Mouse (Mus musculus): Measurements from ENCODE around the gene Sim1. TPM values are rescaled to one million over a fixed set of nuclear protein-coding genes. Genes with fewer than 3 reads are reported as not detected.
A peak's percentile ranks its signal among the peaks of the same experiment; 100 is the strongest.

Gene Sim1
- polyA plus RNA-seq, 2 experiments: 0.58 to 0.69 TPM

GRCm38 (mm10) chr10:50898621-50899020 lies 4.1 kb downstream of the Sim1 start:
- H3K9ac ChIP-seq (ENCODE audit: low read depth, low read length, severe bottlenecking): no peak overlapping the region
- H3K4me3 ChIP-seq (replicated peaks; ENCODE audit: low read length): no peak overlapping the region
- no peaks in the 10 kb centered on the region for H3K9me3 ChIP-seq (ENCODE audit: control insufficient read depth, low read length)
- H3K36me3 ChIP-seq (ENCODE audit: control insufficient read depth, insufficient read depth, low read length): no peaks in the 10 kb centered on the region
- 0 out of 2 replicates have a peak, but pooled peaks cover 3% of the 10 kb centered on the region for H3K4me1 ChIP-seq (ENCODE audit: control insufficient read depth, insufficient read depth, low read length)
- H3K4me2 ChIP-seq (replicated peaks; ENCODE audit: low read depth, low read length, severe bottlenecking): no peak overlapping the region
- H3K27ac ChIP-seq (replicated peaks; ENCODE audit: low read depth, low read length): no peak overlapping the region
- TF ChIP-seq POLR2A (IDR thresholded peaks at IDR 0.05; ENCODE audit: borderline replicate concordance, extremely low read depth, insufficient read depth, insufficient read length): no peak
- DNase-seq (ENCODE audit: low spot score) (no peak), ATAC-seq (ENCODE audit: low FRiP score, low read depth) (no peak)
- 18% methylated on average over 2 of the region's 2 CpGs for WGBS
- H3K27me3 ChIP-seq (ENCODE audit: control insufficient read depth, insufficient read depth, low read length): peaks cover 92% of the 10 kb centered on the region

GRCm38 (mm10) chr10:50899846-50900745 lies 5.5 kb downstream of the Sim1 start:
- no peak for TF ChIP-seq POLR2A (IDR thresholded peaks at IDR 0.05; ENCODE audit: borderline replicate concordance, extremely low read depth, insufficient read depth, insufficient read length)
- 3% methylated on average over 21 of the region's 21 CpGs for WGBS
- Histone ChIP-seq H3K36me3 (ENCODE audit: control insufficient read depth, insufficient read depth, low read length) (no peaks in the 10 kb centered on the region), H3K9ac (ENCODE audit: low read depth, low read length, severe bottlenecking) (no peak overlapping the region), H3K27ac (replicated peaks; ENCODE audit: low read depth, low read length) (no peak overlapping the region), H3K27me3 (ENCODE audit: control insufficient read depth, insufficient read depth, low read length) (peaks cover 93% of the 10 kb centered on the region), H3K4me1 (ENCODE audit: control insufficient read depth, insufficient read depth, low read length) (no peaks in the 10 kb centered on the region), H3K4me2 (replicated peaks; ENCODE audit: low read depth, low read length, severe bottlenecking) (no peak overlapping the region), H3K9me3 (ENCODE audit: control insufficient read depth, low read length) (no peaks in the 10 kb centered on the region), H3K4me3 (replicated peaks; ENCODE audit: low read length) (0 out of 2 replicates have a peak overlapping the region, but pooled peaks have one; percentile 7)
- DNase-seq (ENCODE audit: low spot score) (no peak), ATAC-seq (ENCODE audit: low FRiP score, low read depth) (no peak)

- no peak for ATAC-seq (ENCODE audit: low FRiP score, low read depth)
- WGBS: 3% methylated on average over 42 of the region's 42 CpGs
- no peak for DNase-seq (ENCODE audit: low spot score)
- no peak overlapping the region for H3K9ac ChIP-seq (ENCODE audit: low read depth, low read length, severe bottlenecking)
- no peaks in the 10 kb centered on the region for H3K4me1 ChIP-seq (ENCODE audit: control insufficient read depth, insufficient read depth, low read length)
- H3K9me3 ChIP-seq (ENCODE audit: control insufficient read depth, low read length): no peaks in the 10 kb centered on the region
- 0 out of 2 replicates have a peak overlapping the region, but pooled peaks have one; percentile 7 for H3K4me3 ChIP-seq (replicated peaks; ENCODE audit: low read length)
- no peak overlapping the region for H3K4me2 ChIP-seq (replicated peaks; ENCODE audit: low read depth, low read length, severe bottlenecking)
- H3K27ac ChIP-seq (replicated peaks; ENCODE audit: low read depth, low read length): no peak overlapping the region
- no peak for TF ChIP-seq POLR2A (IDR thresholded peaks at IDR 0.05; ENCODE audit: borderline replicate concordance, extremely low read depth, insufficient read depth, insufficient read length)
- peaks cover 93% of the 10 kb centered on the region for H3K27me3 ChIP-seq (ENCODE audit: control insufficient read depth, insufficient read depth, low read length)
- H3K36me3 ChIP-seq (ENCODE audit: control insufficient read depth, insufficient read depth, low read length): no peaks in the 10 kb centered on the region
These were observed 6.4 kb downstream of the Sim1 start for GRCm38 (mm10) chr10:50900746-50901600.

- ATAC-seq (ENCODE audit: low FRiP score, low read depth) (no peak), DNase-seq (ENCODE audit: low spot score) (no peak)
- H3K27ac ChIP-seq (replicated peaks; ENCODE audit: low read depth, low read length): no peak overlapping the region
- WGBS: 4% methylated on average over 19 of the region's 19 CpGs
- no peaks in the 10 kb centered on the region for H3K36me3 ChIP-seq (ENCODE audit: control insufficient read depth, insufficient read depth, low read length)
- no peak overlapping the region for H3K4me2 ChIP-seq (replicated peaks; ENCODE audit: low read depth, low read length, severe bottlenecking)
- H3K27me3 ChIP-seq (ENCODE audit: control insufficient read depth, insufficient read depth, low read length): peaks cover 94% of the 10 kb centered on the region
- no peak overlapping the region for H3K4me3 ChIP-seq (replicated peaks; ENCODE audit: low read length)
- TF ChIP-seq POLR2A (IDR thresholded peaks at IDR 0.05; ENCODE audit: borderline replicate concordance, extremely low read depth, insufficient read depth, insufficient read length): no peak
- no peaks in the 10 kb centered on the region for H3K9me3 ChIP-seq (ENCODE audit: control insufficient read depth, low read length)
- no peak overlapping the region for H3K9ac ChIP-seq (ENCODE audit: low read depth, low read length, severe bottlenecking)
- no peaks in the 10 kb centered on the region for H3K4me1 ChIP-seq (ENCODE audit: control insufficient read depth, insufficient read depth, low read length)
These were observed 7.3 kb downstream of the Sim1 start for GRCm38 (mm10) chr10:50901601-50902475.

Measured in limb, embryonic 14.5 days (tissue).